Mouse (Mus musculus): ENCODE data around the gene Gm29582.
"Not testable (repeated sequence)": the region's sequence is repeated elsewhere in the genome, so short reads cannot be mapped to it uniquely, and the experiment has no call there.

The Gm29582 gene

DNA sequence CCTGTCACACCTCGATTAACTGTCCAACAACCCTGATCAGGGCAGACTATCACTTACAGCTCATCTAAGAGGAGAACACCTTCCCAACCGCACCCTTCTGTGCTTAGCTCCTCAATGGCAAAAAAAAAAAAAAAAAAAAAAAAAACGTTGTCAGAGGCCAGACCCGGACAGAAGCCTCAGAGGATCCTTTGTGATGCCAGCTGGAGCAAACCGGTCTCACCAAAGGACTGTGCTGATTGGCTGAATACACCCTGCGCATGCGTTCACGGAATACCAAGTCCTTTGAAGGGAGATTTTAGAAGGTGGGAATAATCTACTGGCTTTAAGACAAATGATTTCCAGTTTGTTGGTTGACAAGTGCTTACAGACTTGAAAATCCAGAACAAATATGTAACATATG lies at the start of gene Gm29582:
Gene Gm29582 (minus strand): TSS at position 101 of the 400 bp plus-strand sequence.
- in situ Hi-C loops (cut with MboI, MseI): not testable (repeated sequence)

Data from T-helper 2 cell (primary cell).